Mouse (Mus musculus): ENCODE measurements around the gene Sebox.

Gene Sebox

DNA sequence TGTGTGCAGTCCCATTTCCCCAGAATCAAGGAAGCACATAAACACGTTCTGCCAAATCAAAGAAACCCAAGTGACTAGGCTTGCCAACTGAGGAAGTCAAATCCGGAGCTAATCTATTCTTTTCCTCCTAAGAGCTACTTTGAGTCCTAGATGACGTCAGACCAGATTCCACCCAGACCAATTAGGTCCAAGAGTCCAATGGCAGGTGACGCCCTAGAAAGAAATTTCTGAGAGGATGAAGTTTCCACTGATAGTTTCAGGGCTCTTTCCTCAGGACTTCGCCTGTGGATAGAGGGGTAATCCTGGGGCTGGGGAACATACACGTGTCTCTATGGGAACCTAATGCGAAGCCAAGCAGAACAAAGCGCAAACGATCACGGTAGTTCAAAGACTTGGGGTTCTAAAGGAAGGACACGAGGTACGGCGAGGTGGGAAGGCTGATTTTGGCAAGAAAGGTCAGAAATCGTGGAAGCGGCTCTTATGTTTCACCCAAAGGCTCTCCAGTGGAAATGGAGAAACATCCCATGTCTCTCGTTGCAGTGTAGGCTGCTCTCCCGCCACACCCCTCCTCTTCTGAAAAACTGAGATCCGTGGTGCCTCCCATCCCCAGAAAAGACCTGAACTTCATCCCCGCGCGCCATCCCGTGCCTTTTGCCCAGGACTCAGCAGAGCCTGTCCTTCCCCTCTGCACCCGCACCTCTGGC is 32.3 kb downstream of the Sebox start:
- DNase-seq (ENCODE audit: low read depth), result peak; percentile 79

DNA sequence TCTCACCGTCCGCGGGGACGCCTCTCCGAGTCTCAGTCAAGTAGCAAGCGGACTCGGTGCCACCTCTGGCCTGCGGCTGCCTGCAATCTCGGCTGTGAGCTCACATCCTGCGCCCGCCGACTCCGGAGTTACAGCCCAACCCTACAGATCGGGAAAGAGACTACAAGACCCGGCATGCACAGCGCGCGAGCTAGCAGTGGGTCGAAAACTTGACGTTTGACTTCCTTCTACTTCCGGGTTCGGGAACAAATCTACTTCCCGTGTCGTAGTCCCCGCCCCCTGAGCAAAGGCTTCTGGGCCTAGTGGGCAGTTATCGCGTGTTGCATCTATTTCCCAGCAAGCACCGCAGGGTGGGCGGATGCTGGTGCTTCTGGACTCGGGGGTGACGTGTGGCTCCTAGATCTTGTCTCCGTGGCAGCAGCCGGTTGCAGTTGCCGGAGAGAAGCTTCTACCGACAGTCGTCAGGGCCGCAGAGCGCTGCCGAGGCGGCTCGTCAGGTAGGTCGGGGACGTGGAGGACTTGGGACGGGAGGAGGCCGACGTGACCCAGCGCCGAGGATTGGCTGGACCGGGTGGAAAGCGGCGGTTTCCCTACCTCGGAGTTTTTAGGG is 32.9 kb downstream of the Sebox start, which contains the start of the genes Tnfaip1 and Ift20:
Gene Tnfaip1, minus strand, starts transcription at position 253 of the 610 bp plus-strand sequence.
Gene Ift20, plus strand, starts transcription at position 282 of the 610 bp plus-strand sequence.
- DNase-seq (ENCODE audit: low read depth), result peak; percentile 99

DNA sequence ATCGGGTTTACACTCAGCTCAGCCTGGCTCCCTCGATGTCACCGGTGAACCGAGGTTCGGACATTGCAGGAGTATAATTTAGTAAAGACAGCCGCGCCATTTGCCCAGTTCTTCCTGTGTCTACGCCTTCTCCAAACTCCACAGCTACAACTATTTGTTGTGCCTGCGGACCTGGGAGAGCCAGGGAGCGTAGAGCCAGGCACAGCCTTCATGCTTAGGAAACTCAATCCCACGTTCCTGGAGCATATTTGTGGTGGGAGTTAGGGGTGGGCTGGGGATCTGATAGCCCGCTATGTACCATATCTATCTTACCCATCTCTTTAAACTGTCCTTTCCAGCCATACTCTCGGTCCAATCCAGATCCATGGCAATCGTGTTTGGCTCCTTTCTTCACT is 33.4 kb downstream of the Sebox start:
- DNase-seq (ENCODE audit: low read depth), result no peak

DNA sequence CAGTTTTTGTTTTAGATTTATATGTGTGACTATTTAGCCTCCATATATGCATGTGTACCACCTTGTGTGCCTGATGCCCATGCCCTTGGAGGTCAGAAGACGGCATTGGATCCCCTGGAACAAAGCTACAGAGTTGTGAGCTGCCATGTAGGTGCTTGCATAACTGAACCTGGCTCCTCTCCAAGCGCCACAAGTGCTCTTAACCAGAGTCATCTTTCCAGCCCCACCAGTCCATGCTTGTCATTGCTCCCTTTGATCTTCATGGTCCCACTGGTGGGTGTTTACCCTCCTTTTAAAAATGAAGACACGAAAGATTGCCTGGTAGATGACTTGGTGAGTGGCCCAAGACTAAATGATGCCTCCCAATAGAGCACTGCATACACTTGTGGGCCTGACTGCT is 37.1 kb downstream of the Sebox start:
- DNase-seq (ENCODE audit: low read depth), result no peak

DNA sequence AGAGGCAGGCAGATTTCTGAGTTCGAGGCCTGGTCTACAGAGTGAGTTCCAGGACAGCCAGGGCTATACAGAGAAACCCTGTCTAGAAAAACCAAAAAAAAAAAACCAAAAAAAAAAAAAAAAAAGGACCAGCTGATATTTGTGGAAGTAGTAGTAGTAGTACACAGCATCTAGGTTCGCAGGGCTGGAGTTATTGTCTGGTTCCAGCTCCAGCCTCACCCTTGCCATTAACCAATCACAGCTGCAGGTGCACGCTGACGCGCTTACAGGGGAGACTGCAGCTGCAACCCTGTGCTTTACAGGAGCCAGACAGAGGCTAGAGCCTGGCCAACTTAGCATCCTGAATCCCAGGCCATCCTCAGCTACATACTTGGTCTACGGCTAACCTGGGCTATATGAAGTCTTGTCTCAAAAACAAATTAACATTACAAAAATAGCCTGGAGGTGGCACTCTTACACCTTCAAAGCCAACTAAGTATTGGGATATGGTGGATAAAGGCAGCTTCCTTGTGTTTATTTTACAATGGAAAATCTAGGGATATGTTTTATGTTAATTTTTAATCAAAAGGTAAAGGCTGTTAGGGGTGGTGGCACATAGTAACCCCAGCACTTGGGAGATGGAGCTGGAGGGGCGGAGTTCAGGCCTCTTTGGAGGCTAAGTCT is 41.3 kb downstream of the Sebox start:
- no peak for DNase-seq (ENCODE audit: low read depth)

DNA sequence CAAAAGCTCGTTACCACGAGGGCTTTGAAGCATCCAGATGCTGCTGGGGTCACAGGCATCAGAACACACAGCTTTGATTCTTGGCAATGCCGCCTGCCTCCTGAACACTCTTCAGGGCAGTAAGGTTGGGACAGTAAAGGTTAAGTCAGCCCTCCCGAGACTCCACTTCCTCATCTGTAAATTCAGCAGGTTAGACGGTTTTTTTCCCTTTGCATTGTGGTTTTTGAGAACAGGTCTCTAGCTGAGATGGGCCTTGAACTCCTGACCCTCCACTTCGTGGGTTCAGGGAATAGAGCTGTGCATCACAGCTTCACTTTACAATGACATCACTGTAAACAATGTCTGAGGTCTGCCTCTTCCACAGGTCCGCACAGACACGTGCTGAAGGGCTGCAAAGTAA is 41.9 kb downstream of the Sebox start:
- DNase-seq (ENCODE audit: low read depth), result no peak

DNA sequence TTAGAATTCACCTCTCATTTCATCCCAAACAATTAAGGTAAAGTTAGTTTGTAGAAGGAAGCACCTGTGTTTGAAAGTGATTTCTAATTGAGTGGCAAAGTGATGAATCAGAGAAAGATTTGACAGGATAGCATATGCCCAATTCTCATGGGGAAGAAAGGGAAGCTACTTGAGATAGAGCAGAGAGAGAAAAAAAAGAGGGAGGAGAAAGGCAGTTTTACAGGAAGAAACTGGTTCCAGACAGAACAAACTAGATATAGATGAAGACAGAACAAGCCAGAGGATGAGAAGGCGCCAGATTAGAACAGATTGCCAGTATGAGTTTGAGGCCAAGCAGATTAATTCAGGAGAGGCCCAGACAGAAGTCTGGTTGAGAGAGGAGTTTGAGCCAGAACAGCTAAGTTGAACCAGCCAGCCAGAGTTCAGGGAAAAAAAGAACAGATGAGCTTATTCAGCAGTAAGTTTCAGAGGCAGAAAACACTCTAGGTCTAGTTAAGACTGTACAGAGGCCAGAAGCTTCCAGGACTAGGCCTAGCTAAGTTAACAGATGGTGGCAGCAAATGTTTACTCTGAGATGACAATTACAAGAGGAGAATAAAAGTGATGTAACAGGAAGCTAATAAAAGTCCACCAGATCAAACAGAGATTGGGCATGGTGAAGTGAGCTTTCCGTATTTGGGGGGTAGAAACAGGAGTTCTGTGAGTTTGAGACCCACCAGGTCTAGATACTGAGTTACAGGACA is 44.6 kb downstream of the Sebox start:
- DNase-seq (ENCODE audit: low read depth), result no peak

DNA sequence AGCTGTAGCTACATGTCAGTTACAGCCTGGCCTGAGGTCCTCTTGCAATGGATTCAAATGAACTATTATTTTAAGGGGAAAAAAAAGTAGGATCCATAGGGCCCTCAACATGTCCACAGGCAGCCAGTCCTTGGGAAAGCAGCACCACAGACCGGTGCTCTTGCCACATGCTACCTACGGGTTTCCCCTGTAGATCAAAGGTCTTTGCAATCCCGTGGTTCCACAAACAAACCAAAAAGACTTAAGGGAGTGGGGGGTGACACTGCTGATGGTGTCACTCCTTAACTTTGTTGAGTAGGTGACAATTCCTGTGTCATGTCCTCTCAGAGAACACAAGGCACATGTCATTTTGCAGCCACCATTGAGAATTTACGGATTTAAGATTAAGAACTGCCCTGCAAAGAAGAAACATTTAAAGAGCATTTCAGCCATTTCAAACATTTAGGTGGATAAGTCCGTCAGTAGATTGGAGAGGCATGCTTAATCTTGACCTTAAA is 46.3 kb downstream of the Sebox start:
- peak; percentile 51 for DNase-seq (ENCODE audit: low read depth)

DNA sequence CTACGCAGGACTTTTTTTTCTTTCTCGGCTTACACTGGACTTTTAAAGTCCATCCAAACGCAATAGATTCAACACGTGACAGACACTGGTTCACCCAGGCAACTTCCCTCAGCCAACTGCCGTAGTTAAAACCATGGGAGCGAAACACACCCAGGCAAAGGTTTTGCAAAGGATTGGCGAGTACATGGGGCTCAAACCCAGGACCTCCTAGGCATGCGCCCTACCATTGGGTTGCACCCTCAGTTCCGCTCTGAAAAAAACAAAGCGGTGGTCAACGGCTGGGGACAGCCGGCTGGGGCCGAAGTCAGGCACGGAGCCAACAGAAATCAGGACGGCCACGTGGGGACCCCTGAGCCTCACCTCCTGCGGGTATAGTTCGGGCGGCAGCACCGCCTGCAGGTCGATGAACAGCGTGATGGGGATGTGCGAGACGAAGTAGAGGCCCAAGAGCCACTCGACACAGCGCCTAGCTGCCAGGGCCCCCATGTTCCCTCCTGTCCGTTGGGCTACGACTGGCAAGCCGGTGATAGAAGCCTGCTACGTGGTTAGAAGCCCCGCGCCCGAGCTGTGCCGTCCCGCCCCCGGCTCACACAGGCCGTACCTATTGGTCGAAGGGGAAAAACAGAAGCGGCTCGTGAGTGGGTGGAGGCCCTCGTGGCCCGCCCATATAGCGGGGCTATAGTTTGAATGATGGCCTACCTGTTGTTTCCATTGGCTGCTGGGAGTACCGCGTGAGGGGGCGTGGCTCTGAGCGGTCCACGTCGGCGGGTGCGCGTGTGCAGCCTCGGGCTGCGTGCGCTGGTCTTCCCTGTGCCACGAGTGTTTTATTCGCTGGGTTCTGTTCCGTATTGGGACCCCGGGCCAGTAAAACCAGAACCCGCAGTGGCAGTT is 47.2 kb downstream of the Sebox start, which contains the start of gene Tmem97:
Gene Tmem97, minus strand, starts transcription at position 610 of the 891 bp plus-strand sequence.
- peak; percentile 97 for DNase-seq (ENCODE audit: low read depth)

DNA sequence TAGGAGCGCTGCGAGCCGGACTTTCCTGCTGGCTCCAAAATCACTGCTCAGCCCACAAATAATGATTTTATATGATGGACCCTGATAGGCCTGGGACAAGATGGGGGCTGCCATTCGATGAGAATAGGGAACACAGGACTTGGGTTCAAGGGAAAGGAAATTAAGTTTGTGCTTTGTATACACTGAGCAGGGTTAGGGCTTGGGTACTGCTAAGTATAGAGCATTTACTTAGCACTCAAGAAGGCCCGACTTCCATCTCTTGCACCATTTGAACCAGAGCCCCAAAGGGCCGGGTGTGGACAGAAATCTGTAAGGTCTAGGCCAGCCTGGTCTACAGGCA is 47.8 kb downstream of the Sebox start:
- no peak for DNase-seq (ENCODE audit: low read depth)

Data from induced T-regulatory cell, adult 2 months (primary cell).